ENCODE assay signal across 21 mouse cellular contexts in the genomic region with DNA sequence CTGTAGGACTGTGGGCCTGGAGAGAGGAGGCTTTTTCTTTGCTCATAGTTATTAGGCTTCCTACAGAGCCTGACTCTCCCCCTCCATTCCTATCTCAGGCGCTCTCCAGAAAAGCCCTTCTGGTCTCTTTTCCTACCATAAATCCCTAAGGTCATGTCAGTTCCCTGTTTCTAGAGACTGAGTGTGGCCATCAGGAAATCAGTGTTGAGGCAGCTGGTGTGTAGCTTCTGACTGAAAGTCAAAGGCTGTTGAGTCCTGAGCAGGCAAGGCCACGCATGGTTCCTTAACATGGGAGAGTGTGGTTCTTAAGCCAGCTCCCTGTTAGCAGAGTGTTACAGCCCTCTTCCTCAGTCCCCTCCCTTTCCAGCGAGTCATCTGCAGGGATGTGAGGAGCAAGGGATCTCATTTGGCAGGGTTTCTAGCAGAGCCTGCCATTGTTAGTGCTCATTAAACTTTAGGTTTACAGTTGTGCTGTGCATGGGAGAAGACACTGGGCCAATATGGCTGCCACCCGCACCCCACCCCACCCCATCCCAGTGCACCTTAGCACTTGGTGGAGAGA. TPM values are rescaled to one million over a fixed set of nuclear protein-coding genes. Genes with fewer than 3 reads are reported as not detected.
DNase-seq lines count a peak whose midpoint lies in the region; ATAC-seq lines count a peak whose summit lies in the region.
"Had no signal": no experiment of that assay in that cellular context is flagged by ENCODE, and none has a peak within 500 bp of the region (broad histone marks: within the 10 kb centered on the region; RNA-seq: fewer than 3 reads in every experiment).

No protein-coding gene starts in this region.

- H3K36me3 ChIP-seq in embryonic facial prominence, embryonic 15.5 days = no peaks in the 10 kb centered on the region
- H3K36me3 ChIP-seq in embryonic facial prominence, embryonic 10.5 days (replicated peaks) = peaks cover 5% of the 10 kb centered on the region; the same call in 1 of the 2 replicates
- H3K36me3 ChIP-seq in intestine, embryonic 16.5 days (ENCODE audit: control insufficient read depth, insufficient read depth, low read length) = no peaks in the 10 kb centered on the region
- no peaks in the 10 kb centered on the region for H3K36me3 ChIP-seq in intestine, embryonic 15.5 days
- no peaks in the 10 kb centered on the region for H3K36me3 ChIP-seq in neural tube, embryonic 13.5 days
- H3K36me3 ChIP-seq: liver, embryonic 12.5 days had no signal

- peaks cover 65% of the 10 kb centered on the region for H3K4me1 ChIP-seq in embryonic facial prominence, embryonic 15.5 days
- peaks cover 41% of the 10 kb centered on the region for H3K4me1 ChIP-seq in embryonic facial prominence, embryonic 10.5 days
- H3K4me1 ChIP-seq in intestine, embryonic 16.5 days (ENCODE audit: control insufficient read depth, insufficient read depth, low read length) = peaks cover 58% of the 10 kb centered on the region
- H3K4me1 ChIP-seq in intestine, embryonic 15.5 days (replicated peaks) = peaks cover 47% of the 10 kb centered on the region
- H3K4me1 ChIP-seq in neural tube, embryonic 13.5 days (replicated peaks) = peaks cover 45% of the 10 kb centered on the region

- no peak overlapping the region for H3K9ac ChIP-seq in embryonic facial prominence, embryonic 15.5 days
- no peak overlapping the region for H3K9ac ChIP-seq in intestine, embryonic 16.5 days (ENCODE audit: low read depth, low read length)
- no peak overlapping the region for H3K9ac ChIP-seq in intestine, embryonic 15.5 days
- H3K9ac ChIP-seq in neural tube, embryonic 13.5 days = no peak overlapping the region
- H3K9ac ChIP-seq: forebrain, postnatal 0 days; hindbrain, embryonic 14.5 days; liver, embryonic 12.5 days had no signal

- H3K4me2 ChIP-seq in embryonic facial prominence, embryonic 15.5 days (replicated peaks) = no peak overlapping the region
- no peak overlapping the region for H3K4me2 ChIP-seq in intestine, embryonic 16.5 days (ENCODE audit: low read depth, low read length)
- H3K4me2 ChIP-seq in intestine, embryonic 15.5 days (replicated peaks) = no peak overlapping the region
- no peak overlapping the region for H3K4me2 ChIP-seq in neural tube, embryonic 13.5 days
- H3K4me2 ChIP-seq: hindbrain, embryonic 14.5 days; liver, embryonic 12.5 days had no signal

- H3K4me3 ChIP-seq in embryonic facial prominence, embryonic 15.5 days (replicated peaks) = no peak overlapping the region
- no peak overlapping the region for H3K4me3 ChIP-seq in embryonic facial prominence, embryonic 10.5 days
- H3K4me3 ChIP-seq in intestine, embryonic 16.5 days (ENCODE audit: low read length) = no peak overlapping the region
- H3K4me3 ChIP-seq in intestine, embryonic 15.5 days (replicated peaks) = no peak overlapping the region
- no peak overlapping the region for H3K4me3 ChIP-seq in neural tube, embryonic 13.5 days
- H3K4me3 ChIP-seq: erythroblast, embryonic 14.5 days; layer of hippocampus, adult 2 months; left cerebral cortex, adult 2 months; liver, embryonic 12.5 days had no signal

- peak overlapping the region; percentile 28; the same call in 1 of the 2 replicates for H3K27ac ChIP-seq in embryonic facial prominence, embryonic 15.5 days (replicated peaks)
- H3K27ac ChIP-seq in embryonic facial prominence, embryonic 10.5 days (replicated peaks) = no peak overlapping the region
- H3K27ac ChIP-seq in intestine, embryonic 16.5 days (ENCODE audit: low read length) = 0 out of 2 replicates have a peak overlapping the region, but pooled peaks have one; percentile 43
- no peak overlapping the region for H3K27ac ChIP-seq in intestine, embryonic 15.5 days
- H3K27ac ChIP-seq in neural tube, embryonic 13.5 days (replicated peaks) = 0 out of 2 replicates have a peak overlapping the region, but pooled peaks have one; percentile 9
- H3K27ac ChIP-seq: hindbrain, embryonic 14.5 days; layer of hippocampus, adult 2 months; left cerebral cortex, adult 2 months; liver, embryonic 12.5 days had no signal

- no peaks in the 10 kb centered on the region for H3K9me3 ChIP-seq in embryonic facial prominence, embryonic 15.5 days (replicated peaks)
- H3K9me3 ChIP-seq in embryonic facial prominence, embryonic 10.5 days = no peaks in the 10 kb centered on the region
- H3K9me3 ChIP-seq in intestine, embryonic 16.5 days (ENCODE audit: control insufficient read depth, low read length) = no peaks in the 10 kb centered on the region
- no peaks in the 10 kb centered on the region for H3K9me3 ChIP-seq in intestine, embryonic 15.5 days
- H3K9me3 ChIP-seq in neural tube, embryonic 13.5 days = no peaks in the 10 kb centered on the region
- H3K9me3 ChIP-seq: liver, embryonic 12.5 days had no signal

- DNase-seq in embryonic facial prominence, embryonic 10.5 days (ENCODE audit: low spot score) = no peak
- DNase-seq in neural tube, embryonic 10.5 days (ENCODE audit: extremely low spot score, low spot score) = no peak
- DNase-seq in right cerebral cortex, postnatal 25 days = no peak
- no peak for DNase-seq in liver
- DNase-seq: adrenal gland, postnatal 25 days; cerebellum, adult 9-11 months; embryo, embryonic 11 days; forebrain, postnatal 0 days; kidney, adult 8-10 months; thymus, adult 2 months had no signal

- WGBS in embryonic facial prominence, embryonic 15.5 days = 87% methylated on average over 4 of the region's 4 CpGs
- WGBS in embryonic facial prominence, embryonic 10.5 days = 91% methylated on average over 4 of the region's 4 CpGs
- WGBS in intestine, embryonic 16.5 days = 71% methylated on average over 4 of the region's 4 CpGs
- 79% methylated on average over 4 of the region's 4 CpGs for WGBS in intestine, embryonic 15.5 days
- WGBS in neural tube, embryonic 13.5 days = 84% methylated on average over 4 of the region's 4 CpGs

- H3K27me3 ChIP-seq in embryonic facial prominence, embryonic 15.5 days = no peaks in the 10 kb centered on the region
- no peaks in the 10 kb centered on the region for H3K27me3 ChIP-seq in embryonic facial prominence, embryonic 10.5 days (replicated peaks; ENCODE audit: low read depth, poor library complexity, severe bottlenecking)
- H3K27me3 ChIP-seq in intestine, embryonic 16.5 days (replicated peaks; ENCODE audit: control insufficient read depth, insufficient read depth, low read length) = no peaks in the 10 kb centered on the region
- H3K27me3 ChIP-seq in intestine, embryonic 15.5 days (replicated peaks) = no peaks in the 10 kb centered on the region
- H3K27me3 ChIP-seq in neural tube, embryonic 13.5 days = no peaks in the 10 kb centered on the region
- H3K27me3 ChIP-seq: CH12.LX; liver, embryonic 12.5 days had no signal

- no peak for ATAC-seq in embryonic facial prominence, embryonic 15.5 days (ENCODE audit: insufficient number of reproducible peaks, low FRiP score, low TSS enrichment, low read depth)
- ATAC-seq in intestine, embryonic 16.5 days = no peak
- ATAC-seq in intestine, embryonic 15.5 days = no peak
- ATAC-seq in neural tube, embryonic 13.5 days (ENCODE audit: low read depth) = no peak
- ATAC-seq: forebrain, postnatal 0 days; liver, embryonic 12.5 days; midbrain, embryonic 16.5 days had no signal

RNA-seq across cellular contexts. Expression of a gene that starts 27.5 kb away (rescaled TPM):
- polyA plus RNA-seq in embryonic facial prominence, embryonic 15.5 days (2015; fragmentation: Nextera tagmentation; extraction: Ambion mirVana) = 65.5 and 65.9 TPM in 2 replicates
- polyA plus RNA-seq in embryonic facial prominence, embryonic 10.5 days (2016; fragmentation: Nextera tagmentation; extraction: Ambion mirVana) = 87.5 and 96.2 TPM in 2 replicates
- 41.5 and 51.6 TPM in 2 replicates for polyA plus RNA-seq in intestine, embryonic 16.5 days (2015; fragmentation: Nextera tagmentation; extraction: Ambion mirVana)
- polyA plus RNA-seq in intestine, embryonic 15.5 days (2015; fragmentation: Nextera tagmentation; extraction: Ambion mirVana) = 54.0 and 54.4 TPM in 2 replicates
- 69.2 and 79.7 TPM in 2 replicates for polyA plus RNA-seq in neural tube, embryonic 13.5 days (2015; fragmentation: Nextera tagmentation; extraction: Ambion mirVana)

RNA-seq across cellular contexts. Expression of a gene that starts 28.0 kb away (rescaled TPM):
- 15.3 and 16.6 TPM in 2 replicates for polyA plus RNA-seq in embryonic facial prominence, embryonic 15.5 days (2015; fragmentation: Nextera tagmentation; extraction: Ambion mirVana)
- 18.0 and 19.4 TPM in 2 replicates for polyA plus RNA-seq in embryonic facial prominence, embryonic 10.5 days (2016; fragmentation: Nextera tagmentation; extraction: Ambion mirVana)
- polyA plus RNA-seq in intestine, embryonic 16.5 days (2015; fragmentation: Nextera tagmentation; extraction: Ambion mirVana) = 10.0 and 11.4 TPM in 2 replicates
- polyA plus RNA-seq in intestine, embryonic 15.5 days (2015; fragmentation: Nextera tagmentation; extraction: Ambion mirVana) = 12.5 and 13.3 TPM in 2 replicates
- polyA plus RNA-seq in neural tube, embryonic 13.5 days (2015; fragmentation: Nextera tagmentation; extraction: Ambion mirVana) = 61.9 and 67.9 TPM in 2 replicates

Comparison
In these comparisons a context has a peak if more than half of its experiments do, and no peak if none do; other contexts are left out.
1. H3K27ac ChIP-seq: peak in embryonic facial prominence, embryonic 15.5 days (single experiment), intestine, embryonic 16.5 days (single experiment) and neural tube, embryonic 13.5 days (single experiment); none in embryonic facial prominence, embryonic 10.5 days (single experiment) and intestine, embryonic 15.5 days (single experiment).